Mouse (Mus musculus) gastrocnemius, postnatal 14 days (tissue): ENCODE measurements around the gene Rnase13. TPM values are rescaled to one million over a fixed set of nuclear protein-coding genes. Genes with fewer than 3 reads are reported as not detected.
A peak's percentile ranks its signal among the peaks of the same experiment; 100 is the strongest.
"Not testable (repeated sequence)": the region's sequence is repeated elsewhere in the genome, so short reads cannot be mapped to it uniquely, and the experiment has no call there.

Source experiments
- DNase-seq: peaks from one replicate; pipeline ENCODE4 v3.0.0; 2021; ENCODE audit warnings: mixed read lengths
- intact Hi-C: fragments of 180-260 bp; cut with DNase I; formaldehyde crosslinking; loops from one replicate; pipeline ENCODE4 v1.15.1; 2025; ENCODE audit warnings: low total_unique reads
- long read RNA-seq, 2 experiments: library from polyadenylated mRNA; stranded (forward); transcript quantifications; one replicate each; pipeline ENCODE4 v2.0.0; 2021
- total RNA-seq, 2 experiments: library from RNA; stranded (reverse); gene quantifications; 2 replicates each; pipeline ENCODE4 v1.2.3; 2021

Rnase13 gene
- not detected for total RNA-seq
- long read RNA-seq, experiment 1: 0 reads
- long read RNA-seq, experiment 2: 0 reads

GRCm38 (mm10) chr14:51922571-51922865 lies at the start of gene Rnase13:
Rnase13 (minus strand) TSS chr14:51922773.
- DNase-seq: peak; percentile 34
- intact Hi-C loops: no loop called here

GRCm38 (mm10) chr14:51967400-51967799 lies 44.8 kb upstream of the Rnase13 start:
- no peak for DNase-seq
- intact Hi-C loops: no loop called here

GRCm38 (mm10) chr14:51960316-51960715 lies 37.7 kb upstream of the Rnase13 start:
- intact Hi-C loops: no loop called here
- no peak for DNase-seq

DNA sequence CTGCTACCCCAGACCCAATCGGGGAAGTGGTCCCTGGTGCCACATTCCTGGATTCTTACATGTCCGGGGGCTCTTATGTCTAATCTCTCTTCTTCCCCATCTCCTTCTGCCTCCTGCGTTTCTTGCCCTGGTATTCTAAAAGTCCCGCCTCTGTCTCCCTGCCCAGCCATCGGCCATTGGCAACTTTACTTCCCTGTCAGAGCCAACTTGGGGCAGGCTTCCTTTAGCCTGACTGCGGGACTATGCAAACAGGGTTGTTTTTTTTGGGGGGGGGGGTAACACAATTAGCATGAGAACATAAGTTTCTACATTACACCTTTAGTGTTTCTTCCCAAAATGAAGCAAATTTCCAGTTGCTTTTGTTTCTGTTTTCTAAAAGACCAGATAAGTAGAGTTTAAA lies 20.8 kb upstream of the Rnase13 start:
- intact Hi-C loops: loop anchor here (10.0 kb wide), 1 partner anchor 61 kb away; no protein-coding TSS in a partner anchor
- DNase-seq: no peak

DNA sequence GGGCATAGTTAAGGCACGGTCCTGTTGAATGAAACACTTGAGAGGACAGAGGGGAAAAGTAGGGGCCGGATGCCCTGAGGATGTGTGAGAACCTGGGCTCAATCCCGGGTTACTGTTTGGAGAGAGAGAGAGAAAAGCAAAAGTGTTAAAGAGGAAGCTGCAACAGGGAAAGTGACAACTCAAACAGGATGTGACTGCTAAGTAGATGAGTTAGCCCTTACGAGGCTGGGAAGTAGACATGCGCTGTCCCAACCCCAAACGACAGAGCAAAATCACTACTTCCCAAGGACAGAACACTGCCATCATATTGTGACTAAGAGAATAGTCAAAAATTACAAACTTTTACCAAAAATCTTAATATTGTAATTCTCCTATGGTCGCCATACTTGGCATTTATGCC lies 19.7 kb upstream of the Rnase13 start:
- DNase-seq: no peak
- intact Hi-C loops: loop anchor here (10.0 kb wide), 1 partner anchor 63 kb away; no protein-coding TSS in a partner anchor

DNA sequence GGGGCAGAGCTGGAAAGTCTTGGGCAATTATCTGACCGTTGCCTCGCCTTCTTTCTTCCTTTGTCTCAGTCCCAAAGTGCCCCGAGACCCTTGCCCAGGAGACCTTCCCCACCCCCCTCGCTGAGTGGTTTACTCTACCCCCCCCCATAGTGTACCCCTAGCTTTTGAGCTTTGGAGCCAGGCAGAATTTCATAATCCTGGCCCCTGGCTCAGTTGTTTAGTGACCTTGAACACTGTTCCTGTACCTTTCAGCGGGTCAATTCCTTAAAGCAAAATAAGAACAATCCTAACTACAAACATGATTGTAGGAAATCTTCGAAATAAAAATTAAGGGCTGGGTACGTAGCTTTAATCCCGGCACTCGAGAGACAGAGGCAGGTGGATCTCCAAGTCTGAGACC lies 19.0 kb upstream of the Rnase13 start:
- intact Hi-C loops: loop anchor here (10.0 kb wide), 1 partner anchor 63 kb away; no protein-coding TSS in a partner anchor
- no peak for DNase-seq

- intact Hi-C loops: loop anchor here (10.0 kb wide), 1 partner anchor 64 kb away; no protein-coding TSS in a partner anchor
- peak; percentile 66 for DNase-seq
These were observed 18.5 kb upstream of the Rnase13 start for GRCm38 (mm10) chr14:51940944-51941560.

GRCm38 (mm10) chr14:51939005-51939404 lies 16.4 kb upstream of the Rnase13 start:
- intact Hi-C loops: loop anchor here (10.0 kb wide), 1 partner anchor 46 kb away; the partner anchor contains the start of gene Arhgef40
- DNase-seq: no peak

- intact Hi-C loops: loop anchor here (5.0 to 10.0 kb wide), 2 partner anchors 35 to 52 kb away; partner anchors contain the start of gene Arhgef40
- DNase-seq: no peak
These were observed 9.8 kb upstream of the Rnase13 start for GRCm38 (mm10) chr14:51932092-51933020.

- intact Hi-C loops: loop anchor here (5.0 to 10.0 kb wide), 2 partner anchors 34 to 54 kb away; partner anchors contain the start of gene Arhgef40
These were observed 8.3 kb upstream of the Rnase13 start for GRCm38 (mm10) chr14:51930824-51931223.

GRCm38 (mm10) chr14:51929968-51930367 lies 7.4 kb upstream of the Rnase13 start:
- no peak for DNase-seq
- intact Hi-C loops: loop anchor here (5.0 to 10.0 kb wide), 2 partner anchors 33 to 55 kb away; partner anchors contain the start of gene Arhgef40

More at GRCm38 (mm10) chr14:51930824-51931223, 8.3 kb upstream of the Rnase13 start:
- DNase-seq: peak; percentile 62

- DNase-seq: peak; percentile 79
- intact Hi-C loops: no loop called here
These were observed 6.9 kb upstream of the Rnase13 start for GRCm38 (mm10) chr14:51929309-51929943.

DNA sequence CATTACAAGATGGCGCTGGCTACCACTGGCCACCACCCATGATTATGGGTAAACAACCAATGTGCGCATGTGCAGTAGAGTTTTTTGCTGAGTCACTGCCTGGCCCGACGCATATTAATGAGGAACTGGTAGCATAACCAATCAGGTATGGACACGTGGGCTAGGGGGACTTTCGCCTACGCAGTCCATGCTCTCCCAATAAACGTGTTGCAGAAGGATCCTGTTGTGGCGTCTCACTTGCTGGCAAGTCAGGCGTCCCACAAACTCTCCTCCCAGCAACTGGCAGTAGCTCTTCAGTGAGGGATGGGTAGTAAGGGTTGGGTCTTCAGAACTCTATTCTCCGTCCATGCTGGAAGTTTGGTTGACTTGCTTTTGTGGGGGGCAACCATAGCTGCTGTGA lies 4.4 kb upstream of the Rnase13 start:
- intact Hi-C loops: not testable (repeated sequence)

GRCm38 (mm10) chr14:51923492-51923891 lies 919 bp upstream of the Rnase13 start:
- intact Hi-C loops: no loop called here
- DNase-seq: no peak

More for the DNA sequence above, 4.4 kb upstream of the Rnase13 start:
- not testable (repeated sequence) for DNase-seq

DNA sequence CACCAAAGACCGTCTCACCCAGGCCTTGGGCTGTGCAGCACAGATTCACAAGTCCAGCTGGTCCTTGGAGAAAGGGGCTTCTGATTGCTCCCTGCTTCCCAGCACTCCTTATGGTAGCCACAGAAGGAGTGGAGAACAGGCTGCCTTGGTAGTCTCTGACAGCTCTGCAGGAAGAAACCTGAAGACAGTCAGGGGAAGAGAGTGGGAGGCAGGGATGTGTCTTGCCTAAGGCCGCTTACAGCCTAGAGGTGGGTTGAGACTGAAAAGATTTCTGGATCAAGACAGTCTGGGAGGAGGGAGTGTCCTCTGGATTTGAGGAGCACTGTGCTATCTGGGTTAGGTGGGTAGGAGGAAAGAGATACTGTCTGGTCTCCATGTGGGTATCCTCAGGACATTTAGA lies 337 bp upstream of the Rnase13 start:
- no peak for DNase-seq
- intact Hi-C loops: no loop called here

DNA sequence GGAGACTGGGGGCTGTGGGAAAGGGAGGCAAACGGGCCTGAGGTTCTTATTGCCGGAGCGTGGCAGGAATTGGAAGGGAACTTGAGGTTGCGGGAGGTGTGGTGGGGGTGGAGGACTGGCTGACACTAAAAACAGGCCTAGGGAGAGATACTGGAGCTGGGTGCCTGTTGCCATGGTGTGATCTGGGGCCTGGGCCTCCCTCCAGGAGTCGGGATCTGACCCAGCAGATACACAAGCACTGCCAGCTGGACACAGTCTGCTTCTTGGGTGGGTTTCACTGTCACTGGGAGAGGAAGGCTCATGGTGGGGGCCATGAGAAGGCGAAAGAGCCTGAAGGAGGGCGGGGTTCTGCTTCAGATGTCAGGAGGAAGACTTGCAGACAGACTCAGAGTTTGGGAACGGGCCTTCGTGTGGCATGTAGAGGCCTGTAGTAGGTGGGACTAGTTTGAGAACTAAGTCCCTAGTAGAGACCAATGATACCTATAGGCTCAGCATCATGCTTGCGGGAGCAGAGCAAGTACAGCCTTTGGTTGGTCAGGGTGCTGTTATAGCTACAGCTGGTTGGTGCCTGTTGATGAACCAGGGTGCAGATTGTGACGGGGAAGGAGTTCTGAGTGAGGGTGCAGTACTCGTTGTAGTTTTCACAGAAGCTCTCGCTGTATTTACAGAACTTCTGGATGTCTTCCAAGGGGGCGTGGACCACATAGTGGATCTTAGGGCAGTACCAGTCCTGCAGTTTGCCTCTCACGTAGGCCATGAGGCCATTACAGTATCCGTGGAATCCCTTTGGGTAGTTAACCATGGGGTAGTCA lies 608 bp downstream of the Rnase13 start:
- intact Hi-C loops: no loop called here
- peak; percentile 74 for DNase-seq

GRCm38 (mm10) chr14:51918966-51919365 lies 3.6 kb downstream of the Rnase13 start:
- intact Hi-C loops: no loop called here
- DNase-seq: no peak

DNA sequence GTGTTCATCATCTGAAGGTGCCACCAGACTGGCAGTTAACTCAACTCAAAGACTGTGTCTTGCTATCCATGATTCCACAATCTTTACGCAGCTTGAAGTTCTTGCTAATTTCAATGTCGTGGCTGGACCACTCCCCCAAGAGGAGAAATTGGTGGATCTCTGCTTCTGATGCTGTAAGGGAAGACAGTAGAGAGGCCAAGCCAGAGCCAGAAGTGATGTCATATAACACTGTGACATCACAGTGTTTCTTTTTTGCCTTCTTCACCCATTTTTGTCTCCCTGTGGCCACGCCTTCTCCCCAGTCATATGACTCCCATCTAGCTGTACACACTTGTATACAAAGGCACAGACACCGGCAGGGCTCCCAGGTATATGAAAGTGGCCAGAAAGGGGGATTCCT lies 4.4 kb downstream of the Rnase13 start, which contains the start of gene Tppp2:
Tppp2 (plus strand) TSS at position 301 of the 400 bp plus-strand sequence.
- no peak for DNase-seq
- intact Hi-C loops: no loop called here

GRCm38 (mm10) chr14:51916539-51916938 lies 6.0 kb downstream of the Rnase13 start:
- intact Hi-C loops: no loop called here
- no peak for DNase-seq
